Mouse (Mus musculus) forebrain, embryonic 14.5 days (tissue): ENCODE measurements at regions not wholly inside any gene's neighbourhood (a gene's known extent, or its start where the extent isn't known, plus 50 kb on each side); places are given as distances from the start of the nearest gene placed in this dataset.

Source experiments
- ATAC-seq: fragments of 200-750 bp; cut with Nextera tagmentation; 2 replicates; pipeline ENCODE4 v1.8.0; 2017; ENCODE audit warnings: mild to moderate bottlenecking, moderate library complexity
- DNase-seq: peaks from one replicate; pipeline ENCODE4 v3.0.0-alpha.2; 2015; ENCODE audit warnings: low spot score
- H3K27ac ChIP-seq: fragments of 300-500 bp; sonication (generic); 2 replicates; pipeline ENCODE4 v1.5.1; 2014; ENCODE audit warnings: low read depth, mild to moderate bottlenecking, control low read depth, low read length, moderate library complexity
- H3K27me3 ChIP-seq: fragments of 300-500 bp; sonication (generic); replicated peaks from 2 replicates; pipeline ENCODE4 v1.6.1; 2014; ENCODE audit warnings: low read length, control low read depth, mixed read lengths; ENCODE audit not compliant: control insufficient read depth, insufficient read depth
- H3K36me3 ChIP-seq: fragments of 300-500 bp; sonication (generic); 2 replicates; pipeline ENCODE4 v1.6.1; 2014; ENCODE audit warnings: low read length, control low read depth; ENCODE audit not compliant: control insufficient read depth, insufficient read depth
- H3K4me1 ChIP-seq: fragments of 300-500 bp; sonication (generic); 2 replicates; pipeline ENCODE4 v1.6.1; 2014; ENCODE audit warnings: antibody characterized with exemption, low read length, control low read depth; ENCODE audit not compliant: control insufficient read depth, insufficient read depth
- H3K4me2 ChIP-seq: fragments of 300-500 bp; sonication (generic); 2 replicates; pipeline ENCODE4 v1.6.1; 2014; ENCODE audit warnings: mild to moderate bottlenecking, control low read depth, low read length
- H3K4me3 ChIP-seq: fragments of 300-500 bp; sonication (generic); 2 replicates; pipeline ENCODE4 v1.5.1; 2014; ENCODE audit warnings: low read depth, low read length, control low read depth
- H3K9ac ChIP-seq: fragments of 300-500 bp; sonication (generic); 2 replicates; pipeline ENCODE4 v1.6.1; 2014; ENCODE audit warnings: mild to moderate bottlenecking, low read length, control low read depth, moderate library complexity
- H3K9me3 ChIP-seq: fragments of 300-500 bp; sonication (generic); replicated peaks from 2 replicates; pipeline ENCODE4 v1.6.1; 2016; ENCODE audit warnings: low read length, control low read depth, mixed read lengths; ENCODE audit not compliant: control insufficient read depth
- WGBS: fragments of 180-500 bp; shearing (Covaris S2); extraction: QIAGEN DNeasy Blood & Tissue Kit; methylation state at CpG from one replicate; pipeline ENCODE4 v1.1.7; 2014; 5-methylcytosine and 5-hydroxymethylcytosine counted together

- WGBS = 96% methylated on average over 3 of the region's 3 CpGs
- Histone ChIP-seq H3K4me2 (no peak overlapping the region), H3K36me3 (no peaks in the 10 kb centered on the region), H3K9me3 (no peaks in the 10 kb centered on the region), H3K4me1 (no peaks in the 10 kb centered on the region), H3K27ac (no peak overlapping the region), H3K27me3 (no peaks in the 10 kb centered on the region), H3K9ac (no peak overlapping the region), H3K4me3 (no peak overlapping the region)
- DNase-seq (no peak), ATAC-seq (no peak)
Observed at GRCm38 (mm10) chr8:103343891-103344290, 558.4 kb upstream of the Cdh11 start.

DNA sequence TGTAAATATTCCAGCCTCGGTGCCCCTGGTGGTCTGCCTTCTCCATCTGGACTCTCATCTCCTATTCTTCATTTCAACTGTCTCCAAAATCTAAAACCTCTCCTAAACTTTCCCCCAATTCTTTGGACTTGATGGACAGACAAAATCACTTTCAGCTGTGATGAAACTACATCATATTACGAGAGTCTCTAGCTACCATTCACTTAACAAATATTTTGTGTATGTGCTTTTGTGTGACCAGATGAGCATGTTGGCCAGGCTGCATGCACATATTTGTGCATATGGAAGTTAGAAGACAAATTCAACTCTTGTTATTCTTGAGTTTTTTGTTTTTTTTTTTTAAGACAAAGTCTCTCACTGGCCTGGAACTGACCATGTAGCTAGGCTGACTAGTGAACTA is 559.4 kb upstream of the Cdh11 start:
- no peaks in the 10 kb centered on the region for H3K36me3 ChIP-seq
- no peaks in the 10 kb centered on the region for H3K27me3 ChIP-seq
- no peak overlapping the region for H3K4me2 ChIP-seq
- ATAC-seq (no peak), DNase-seq (no peak)
- H3K9me3 ChIP-seq = no peaks in the 10 kb centered on the region
- 91% methylated on average over 2 of the region's 2 CpGs for WGBS
- no peak overlapping the region for H3K27ac ChIP-seq
- H3K4me3 ChIP-seq = no peak overlapping the region
- H3K9ac ChIP-seq = no peak overlapping the region
- no peaks in the 10 kb centered on the region for H3K4me1 ChIP-seq

GRCm38 (mm10) chr8:103347158-103347871 is 561.9 kb upstream of the Cdh11 start:
- H3K27ac ChIP-seq = no peak overlapping the region
- no peak overlapping the region for H3K4me2 ChIP-seq
- no peaks in the 10 kb centered on the region for H3K36me3 ChIP-seq
- no peak overlapping the region for H3K4me3 ChIP-seq
- DNase-seq (no peak), ATAC-seq (no peak)
- no peaks in the 10 kb centered on the region for H3K4me1 ChIP-seq
- no peak overlapping the region for H3K9ac ChIP-seq
- H3K27me3 ChIP-seq = no peaks in the 10 kb centered on the region
- WGBS = 73% methylated on average over 7 of the region's 7 CpGs
- H3K9me3 ChIP-seq = no peaks in the 10 kb centered on the region

DNA sequence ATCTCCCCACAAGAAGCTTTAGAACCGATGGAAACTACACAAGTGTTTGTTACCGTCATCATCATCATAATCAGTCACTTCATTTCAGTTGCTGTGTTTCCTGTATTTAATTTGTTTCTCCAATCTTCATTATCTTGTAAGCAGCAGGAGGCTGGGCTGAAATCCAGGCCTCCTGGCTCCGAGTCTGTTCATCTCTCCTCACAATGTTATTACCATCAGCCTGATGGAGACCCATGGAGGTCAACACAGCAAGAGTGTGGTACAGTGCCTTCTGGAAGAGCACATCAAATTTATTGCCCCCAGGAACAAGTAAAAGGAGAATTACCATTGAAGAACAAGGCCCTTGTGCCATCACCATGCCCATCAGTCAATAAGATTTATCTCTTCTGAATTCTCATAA is 576.3 kb upstream of the Cdh11 start:
- Histone ChIP-seq H3K9me3 (no peaks in the 10 kb centered on the region), H3K9ac (no peak overlapping the region), H3K4me1 (no peaks in the 10 kb centered on the region), H3K4me3 (no peak overlapping the region), H3K27ac (no peak overlapping the region), H3K36me3 (no peaks in the 10 kb centered on the region), H3K27me3 (no peaks in the 10 kb centered on the region), H3K4me2 (no peak overlapping the region)
- ATAC-seq (no peak), DNase-seq (peak; percentile 6)
- 66% methylated on average over 3 of the region's 3 CpGs for WGBS

DNA sequence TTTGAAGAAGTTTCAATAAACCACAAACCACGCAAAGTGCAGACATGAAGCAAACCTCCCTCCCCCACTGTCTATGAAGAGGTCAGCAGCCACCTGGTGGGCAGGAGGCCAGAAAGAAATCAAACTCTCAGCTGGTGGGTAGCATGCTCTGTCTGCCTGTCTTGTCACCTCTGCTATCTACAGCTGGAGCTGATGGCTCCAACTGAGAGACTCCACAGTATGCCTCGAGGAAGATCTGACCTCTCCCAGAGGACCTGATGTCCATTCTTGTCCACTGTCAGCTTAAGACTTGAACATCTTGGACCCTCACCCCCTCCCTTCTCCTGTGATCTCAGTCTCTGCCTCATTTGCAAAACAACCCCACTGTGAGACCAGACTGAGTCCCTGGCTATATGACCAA is 585.0 kb upstream of the Cdh11 start:
- 70% methylated on average over 2 of the region's 2 CpGs for WGBS

DNA sequence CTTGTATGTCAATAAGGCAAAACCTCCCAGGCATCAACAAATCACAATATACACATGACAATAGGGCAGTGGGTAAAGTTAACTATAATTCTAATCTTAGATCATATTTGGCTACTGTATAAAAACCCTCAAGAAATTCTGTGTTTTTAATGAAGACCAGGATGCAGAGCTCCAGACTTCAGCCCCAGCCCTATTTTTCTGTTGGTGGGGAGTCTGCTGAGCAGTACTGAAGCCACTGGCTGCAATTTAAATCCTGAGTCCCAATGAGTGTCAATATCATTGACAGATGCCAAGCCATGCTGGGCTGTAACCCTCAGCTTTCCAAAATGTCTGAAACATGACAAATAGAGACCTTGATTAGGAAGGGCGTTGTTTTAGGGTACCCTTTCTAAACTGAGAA is 587.6 kb upstream of the Cdh11 start:
- no peak overlapping the region for H3K27ac ChIP-seq
- no peaks in the 10 kb centered on the region for H3K4me1 ChIP-seq
- 73% methylated on average over 1 of the region's 1 CpGs for WGBS
- no peak overlapping the region for H3K4me2 ChIP-seq
- H3K27me3 ChIP-seq = no peaks in the 10 kb centered on the region
- no peaks in the 10 kb centered on the region for H3K36me3 ChIP-seq
- no peak for DNase-seq
- H3K4me3 ChIP-seq = no peak overlapping the region
- no peak for ATAC-seq
- no peaks in the 10 kb centered on the region for H3K9me3 ChIP-seq
- H3K9ac ChIP-seq = no peak overlapping the region

More for the DNA sequence above, 585.0 kb upstream of the Cdh11 start:
- no peaks in the 10 kb centered on the region for H3K4me1 ChIP-seq
- no peak overlapping the region for H3K4me2 ChIP-seq
- no peak for DNase-seq
- H3K27me3 ChIP-seq = no peaks in the 10 kb centered on the region
- H3K4me3 ChIP-seq = no peak overlapping the region
- no peak overlapping the region for H3K9ac ChIP-seq
- H3K27ac ChIP-seq = no peak overlapping the region
- no peaks in the 10 kb centered on the region for H3K36me3 ChIP-seq
- no peaks in the 10 kb centered on the region for H3K9me3 ChIP-seq
- no peak for ATAC-seq

GRCm38 (mm10) chr8:103374151-103374550 is 588.7 kb upstream of the Cdh11 start:
- Histone ChIP-seq H3K27me3 (no peaks in the 10 kb centered on the region), H3K4me2 (no peak overlapping the region), H3K9ac (no peak overlapping the region), H3K36me3 (no peaks in the 10 kb centered on the region), H3K4me1 (no peaks in the 10 kb centered on the region), H3K27ac (no peak overlapping the region), H3K9me3 (no peaks in the 10 kb centered on the region), H3K4me3 (no peak overlapping the region)
- DNase-seq = no peak
- no peak for ATAC-seq
- 76% methylated on average over 4 of the region's 4 CpGs for WGBS

GRCm38 (mm10) chr8:103378545-103378944 is 593.1 kb upstream of the Cdh11 start:
- ATAC-seq = no peak
- WGBS = 63% methylated on average over 3 of the region's 3 CpGs

GRCm38 (mm10) chr8:103381575-103381974 is 596.1 kb upstream of the Cdh11 start:
- Histone ChIP-seq H3K27ac (no peak overlapping the region), H3K4me2 (no peak overlapping the region), H3K9me3 (no peaks in the 10 kb centered on the region), H3K27me3 (no peaks in the 10 kb centered on the region), H3K4me3 (no peak overlapping the region), H3K4me1 (no peaks in the 10 kb centered on the region), H3K36me3 (no peaks in the 10 kb centered on the region), H3K9ac (no peak overlapping the region)
- no peak for ATAC-seq
- no peak for DNase-seq
- WGBS = 91% methylated on average over 3 of the region's 3 CpGs

More at GRCm38 (mm10) chr8:103378545-103378944, 593.1 kb upstream of the Cdh11 start:
- Histone ChIP-seq H3K36me3 (no peaks in the 10 kb centered on the region), H3K4me3 (no peak overlapping the region), H3K9ac (no peak overlapping the region), H3K4me2 (no peak overlapping the region), H3K27ac (no peak overlapping the region), H3K27me3 (no peaks in the 10 kb centered on the region), H3K4me1 (no peaks in the 10 kb centered on the region), H3K9me3 (no peaks in the 10 kb centered on the region)
- DNase-seq = no peak
